Mouse (Mus musculus) MEL (cell line): Measurements from ENCODE around the gene Phospho2.

Experiments used
- BHLHE40 ChIP-seq: IDR thresholded peaks from 2 replicates; pipeline ENCODE4 v1.6.1; 2012; ENCODE audit warnings: low read depth, mild to moderate bottlenecking, inconsistent platforms, low read length, improper control_type of control experiment, borderline replicate concordance
- CTCF ChIP-seq, 3 experiments: IDR thresholded peaks in 2 of 3; conservative IDR thresholded peaks in 1 of 3; 2 replicates each; pipeline ENCODE4 v1.5.1; 2011 to 2012; ENCODE audit warnings: low read length in 3 of 3, low read depth in 2 of 3, mild to moderate bottlenecking in 2 of 3, improper control_type of control experiment in 1 of 3, inconsistent platforms in 1 of 3, mixed read lengths in 1 of 3, moderate library complexity in 1 of 3; ENCODE audit not compliant: control insufficient read depth in 1 of 3, insufficient read depth in 1 of 3, poor library complexity in 1 of 3, severe bottlenecking in 1 of 3
- POLR2A ChIP-seq, 2 experiments: IDR thresholded peaks; 2 replicates each; pipeline ENCODE4 v1.6.1; 2011 to 2012; ENCODE audit warnings: low read length in 2 of 2, mild to moderate bottlenecking in 2 of 2, control low read depth in 1 of 2, improper control_type of control experiment in 1 of 2, low read depth in 1 of 2, moderate library complexity in 1 of 2; ENCODE audit not compliant: control insufficient read depth in 1 of 2, insufficient read depth in 1 of 2, poor library complexity in 1 of 2
- RAD21 ChIP-seq: IDR thresholded peaks from 2 replicates; pipeline ENCODE4 v1.6.1; 2011; ENCODE audit warnings: mild to moderate bottlenecking, low read depth, low read length, improper control_type of control experiment
- UBTF ChIP-seq: IDR thresholded peaks from 2 replicates; pipeline ENCODE4 v1.6.1; 2012; ENCODE audit warnings: low read depth, mild to moderate bottlenecking, inconsistent platforms, low read length, improper control_type of control experiment, moderate library complexity, borderline replicate concordance; ENCODE audit not compliant: insufficient read depth
- ZC3H11A ChIP-seq: IDR thresholded peaks from 2 replicates; pipeline ENCODE4 v1.6.1; 2012; ENCODE audit warnings: low read depth, mild to moderate bottlenecking, inconsistent platforms, low read length, improper control_type of control experiment

DNA sequence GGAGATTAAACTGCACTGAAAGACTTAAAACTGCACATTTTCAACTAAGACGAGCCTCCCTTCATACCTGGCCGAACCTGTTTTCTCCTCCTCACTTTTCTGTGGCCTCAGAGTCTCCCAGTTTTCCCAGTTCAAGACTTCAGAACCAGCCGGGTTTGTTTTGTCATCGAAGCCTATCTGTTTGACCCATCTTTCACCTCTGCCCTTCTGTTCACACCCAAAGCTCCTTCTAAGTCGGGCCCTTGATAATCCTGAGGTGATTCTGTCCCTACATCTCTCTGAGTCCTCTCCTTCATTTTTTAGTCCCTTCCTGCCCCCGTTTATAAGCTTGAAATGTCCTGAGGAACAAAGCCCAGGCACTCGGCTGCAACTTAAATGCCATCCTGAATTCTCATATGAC, 38.6 kb downstream of the Phospho2 start:
- TF ChIP-seq BHLHE40 (no peak), POLR2A (IDR thresholded peaks at IDR 0.05; ENCODE audit: control insufficient read depth in 1 of 2, insufficient read depth in 1 of 2, low read depth in 1 of 2, low read length in 2 of 2, poor library complexity in 1 of 2) (no peak), CTCF (IDR thresholded peaks at IDR 0.05 in 2 of 3, conservative IDR thresholded peaks at IDR 0.05 in 1 of 3; ENCODE audit: control insufficient read depth in 1 of 3, insufficient read depth in 1 of 3, low read depth in 2 of 3, low read length in 3 of 3, poor library complexity in 1 of 3, severe bottlenecking in 1 of 3) (no peak), ZC3H11A (no peak), UBTF (no peak), RAD21 (no peak)
